Mouse (Mus musculus) cerebellum, adult 11 months (tissue): ENCODE measurements at regions not wholly inside any gene's neighbourhood (a gene's known extent, or its start where the extent isn't known, plus 50 kb on each side); places are given as distances from the start of the nearest gene placed in this dataset.

Source experiments
- DNase-seq: peaks from one replicate; pipeline ENCODE4 v3.0.0; 2022

DNA sequence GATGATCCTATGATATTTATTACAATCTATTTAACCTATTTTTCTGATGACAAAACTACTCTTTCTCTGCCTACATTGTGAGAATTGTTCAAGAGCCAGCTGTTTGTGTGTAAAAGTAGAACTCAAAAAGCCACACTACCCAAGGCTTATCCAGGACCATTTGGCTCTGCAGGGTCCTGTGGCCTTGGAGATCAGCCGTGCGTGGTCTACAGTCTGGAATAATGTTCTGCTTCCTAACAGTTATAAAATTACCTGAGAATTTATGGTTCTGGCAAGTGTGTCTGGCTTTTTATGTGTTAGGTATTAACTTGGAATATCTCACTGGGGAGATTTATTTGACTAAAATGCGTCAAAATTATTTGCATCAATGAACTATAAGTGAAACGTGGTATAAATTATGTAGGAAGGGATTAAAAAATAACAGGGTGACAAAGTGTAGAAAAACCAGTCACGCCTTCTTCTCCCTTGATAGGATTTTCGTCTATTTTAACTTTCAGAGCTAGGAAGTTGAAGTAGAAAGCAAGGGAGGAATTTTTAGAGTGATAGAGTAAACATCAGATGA is 1789.0 kb upstream of the Gm7489 start:
- DNase-seq, result no peak

DNA sequence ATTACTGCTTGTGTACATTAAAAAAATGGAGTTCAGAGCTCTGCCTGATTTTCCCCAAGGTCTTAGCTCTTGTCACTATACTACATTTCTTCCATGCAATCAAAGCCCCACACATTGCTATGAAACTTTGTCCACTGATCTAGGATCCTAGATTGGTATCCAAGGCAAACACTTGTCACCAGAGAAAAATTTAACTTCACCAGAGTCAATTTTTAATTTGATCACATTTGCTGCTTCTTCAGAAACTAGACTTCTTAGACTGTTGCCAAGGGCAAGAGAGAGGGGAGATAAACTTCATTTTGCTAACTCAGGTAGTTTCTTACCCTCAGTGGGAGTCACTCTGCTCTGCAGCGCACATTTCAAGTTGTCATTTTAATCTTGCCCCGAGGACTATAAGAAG is 1775.9 kb upstream of the Gm7489 start:
- DNase-seq, result no peak

DNA sequence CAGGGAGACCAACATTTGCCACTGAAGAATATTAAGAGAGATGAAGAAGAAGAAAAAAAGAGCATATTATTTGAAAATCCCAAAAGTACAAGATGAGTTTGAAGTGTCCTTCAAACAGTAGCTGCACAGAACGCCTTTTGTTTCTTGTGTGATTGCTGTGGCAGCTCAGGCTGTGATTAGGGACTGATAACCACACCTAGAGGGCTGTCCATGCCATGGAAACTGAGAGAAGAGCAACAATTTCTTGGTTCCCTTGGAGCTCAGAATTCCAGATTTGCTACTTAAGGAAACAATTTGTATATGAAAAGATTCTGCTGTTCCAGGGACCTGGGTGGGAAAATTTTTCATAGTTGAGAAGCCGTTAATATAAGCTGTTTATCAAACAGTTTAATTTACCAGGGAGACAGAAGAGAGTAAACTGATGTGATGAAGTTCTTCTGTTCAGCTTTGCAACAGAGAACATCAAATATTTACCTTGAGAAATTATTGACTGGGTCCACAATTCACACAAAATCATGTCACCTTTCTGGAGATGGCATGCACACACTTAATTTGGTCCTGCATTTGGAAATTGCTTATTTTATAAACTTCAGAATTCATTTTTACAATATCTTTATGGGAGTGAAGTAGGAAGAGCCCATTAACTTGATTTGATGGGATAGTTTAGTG is 1770.2 kb upstream of the Gm7489 start:
- no peak for DNase-seq

DNA sequence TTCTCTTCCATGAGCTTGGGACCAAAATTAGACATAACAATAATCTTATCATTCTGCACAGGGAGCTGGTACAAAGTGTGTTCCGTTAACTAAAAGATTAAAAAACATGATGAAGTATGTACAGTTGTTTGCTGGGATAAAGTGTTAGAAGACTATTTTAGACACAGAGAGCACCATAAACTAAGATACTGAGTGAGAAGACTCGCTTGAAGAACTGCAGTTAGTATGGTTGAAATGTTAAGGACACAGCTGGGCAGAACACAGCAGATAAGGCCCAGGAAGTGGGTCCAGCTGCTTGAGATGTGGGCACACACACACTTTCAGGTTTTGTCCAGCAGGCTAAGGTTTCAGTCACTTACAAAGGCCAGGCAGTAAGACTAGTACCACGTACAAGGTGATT is 1748.0 kb upstream of the Gm7489 start:
- DNase-seq, result no peak

DNA sequence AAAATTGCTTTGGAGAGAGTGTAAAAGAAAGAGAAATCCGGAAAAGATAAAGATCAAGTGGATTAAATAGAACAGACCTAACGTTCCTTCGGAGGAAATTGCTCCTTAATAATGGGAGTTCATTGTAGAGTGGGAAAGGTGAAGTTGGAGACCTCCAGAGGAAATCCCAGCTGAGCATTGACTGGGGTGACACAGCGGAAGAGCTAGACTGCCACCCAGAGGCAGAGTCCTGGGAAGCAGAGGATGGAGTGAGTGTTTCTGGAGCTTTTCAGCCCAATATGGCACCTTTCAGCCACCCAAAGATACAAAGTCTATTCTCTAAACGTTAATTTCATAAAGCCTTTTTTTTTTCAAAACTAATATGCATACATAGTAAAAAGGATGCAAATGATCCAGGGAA is 1731.3 kb upstream of the Gm7489 start:
- DNase-seq, result no peak

DNA sequence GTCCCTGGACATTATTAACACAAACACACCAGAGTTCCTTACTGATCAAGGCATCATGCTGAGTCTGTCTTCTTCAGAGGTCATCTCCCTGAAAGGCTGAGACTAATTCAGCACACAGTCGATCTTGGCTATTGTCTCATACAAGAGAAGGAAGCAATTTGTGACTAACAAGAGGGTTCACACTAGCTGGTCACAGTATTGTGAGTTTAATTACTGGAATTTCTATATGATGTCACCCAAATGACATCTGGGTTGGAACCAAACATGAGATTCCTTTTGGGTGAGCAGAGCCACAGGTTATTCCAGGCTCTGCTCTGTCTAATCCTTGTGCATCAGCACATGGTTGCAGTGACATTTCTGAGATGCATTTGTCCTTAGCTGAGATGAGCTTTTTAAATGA is 1728.9 kb upstream of the Gm7489 start:
- no peak for DNase-seq

DNA sequence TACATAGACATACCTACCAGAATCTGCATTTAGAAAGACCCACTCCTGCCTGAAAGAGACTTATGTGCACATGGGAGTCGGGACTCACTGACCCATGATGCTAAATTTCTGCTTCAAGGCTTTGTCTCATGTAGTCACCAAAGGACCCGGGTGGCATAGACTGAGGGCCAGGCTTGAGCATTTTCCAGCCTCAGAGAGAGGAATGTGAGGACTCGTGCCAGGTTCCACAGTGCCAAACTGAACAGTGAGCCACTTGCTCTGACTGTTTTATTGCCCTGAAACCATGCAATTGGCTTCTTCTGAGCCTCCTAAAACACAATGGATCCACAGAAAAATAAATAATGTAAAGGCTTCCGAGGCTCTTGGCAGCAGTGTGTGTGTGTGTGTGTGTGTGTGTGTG is 1727.9 kb upstream of the Gm7489 start:
- DNase-seq, result peak; percentile 59

DNA sequence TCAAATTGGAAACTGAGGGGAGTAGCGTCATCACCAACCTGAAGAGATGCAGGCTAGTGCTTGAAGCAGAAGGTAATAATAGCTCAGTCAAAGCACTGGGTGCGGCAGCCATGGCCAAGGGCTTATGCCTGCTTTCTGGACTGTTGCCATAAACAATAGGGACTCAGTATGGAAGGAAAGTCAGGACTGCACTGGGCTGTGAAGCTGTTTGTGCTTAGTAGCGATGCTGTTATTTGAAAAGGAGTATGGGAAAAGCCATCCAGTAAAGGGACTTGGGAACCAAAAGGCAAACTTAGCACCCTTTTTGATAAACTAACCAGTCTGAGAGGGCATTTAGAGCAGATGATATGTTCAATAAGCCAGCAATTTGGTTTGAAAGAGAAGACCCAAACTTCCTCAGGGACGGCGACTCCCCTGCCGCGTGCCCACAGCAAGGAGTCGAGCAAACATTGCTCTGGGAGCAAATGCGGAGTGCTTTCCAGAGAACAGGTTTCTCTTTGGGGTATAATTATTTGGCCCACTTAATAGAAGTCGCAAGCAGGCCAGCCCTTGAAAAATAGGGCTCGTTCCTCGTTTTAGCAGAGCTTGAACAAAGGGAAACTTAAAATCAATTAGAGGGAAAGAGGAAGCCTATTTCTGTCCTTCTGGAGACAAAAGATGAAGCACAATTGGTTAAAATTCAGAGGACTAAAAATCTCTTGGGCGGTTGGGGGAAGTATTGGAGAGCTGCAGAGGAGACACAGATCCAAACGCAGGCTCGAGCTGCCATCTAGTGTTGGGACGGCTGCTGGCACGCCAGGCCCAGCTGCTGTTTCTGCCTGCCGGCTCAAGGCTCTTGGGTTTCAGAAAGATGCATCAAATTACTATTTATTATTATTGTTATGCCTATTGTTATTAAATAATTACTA is 1724.3 kb upstream of the Gm7489 start:
- DNase-seq, result peak; percentile 84

DNA sequence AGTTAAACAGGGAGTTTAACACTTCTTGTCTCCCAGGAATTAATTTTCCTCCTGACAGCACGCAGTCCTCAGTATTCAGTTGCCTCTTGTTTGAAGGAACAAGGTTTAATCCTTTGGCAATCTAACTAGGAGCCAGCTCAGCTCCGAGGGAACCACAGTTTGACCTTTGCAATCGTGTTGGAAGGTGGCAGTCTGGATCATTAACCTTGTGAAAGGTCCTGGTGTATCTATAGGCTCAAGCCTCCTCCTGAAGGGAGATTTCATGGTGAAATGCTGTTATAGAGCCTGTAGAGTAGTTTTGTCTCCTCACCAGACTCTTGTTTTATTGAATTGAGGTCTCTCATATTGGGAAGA is 1723.6 kb upstream of the Gm7489 start:
- DNase-seq, result no peak

DNA sequence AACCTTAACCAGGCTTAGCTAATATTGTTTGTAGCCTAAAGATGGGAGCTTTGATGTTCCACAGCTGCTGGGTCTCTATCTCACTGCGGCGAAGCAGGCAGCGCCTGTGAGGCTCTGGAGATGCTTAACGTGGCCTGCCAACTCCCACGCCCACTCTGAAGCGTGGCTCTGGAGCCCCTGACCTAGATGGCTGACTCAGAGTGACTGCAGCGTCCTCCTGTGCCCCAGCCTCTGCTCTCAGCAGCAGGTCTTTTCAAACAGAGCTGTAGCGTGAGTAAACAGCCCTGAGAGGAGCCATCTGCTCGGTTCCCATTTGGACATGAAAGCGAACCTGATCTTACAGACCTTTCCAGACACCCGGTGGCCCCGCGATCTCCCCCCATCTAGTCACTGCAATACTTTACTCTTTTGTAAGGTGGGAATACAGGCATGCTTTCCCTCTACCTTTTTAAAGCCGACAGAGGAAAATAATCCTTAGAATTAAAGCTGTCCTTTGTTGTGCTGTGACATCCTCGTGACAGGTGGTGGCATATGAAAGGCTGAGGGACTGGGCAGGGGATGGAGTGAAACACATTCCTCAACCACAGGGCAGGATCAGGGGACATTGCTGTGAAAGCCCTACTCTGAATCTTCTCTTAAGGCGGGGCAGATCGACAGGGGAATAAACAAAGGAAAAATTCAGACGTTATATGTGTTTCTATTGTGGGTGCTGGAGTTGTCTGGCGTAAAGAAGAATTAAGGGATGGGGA is 1723.0 kb upstream of the Gm7489 start:
- DNase-seq, result peak; percentile 77

DNA sequence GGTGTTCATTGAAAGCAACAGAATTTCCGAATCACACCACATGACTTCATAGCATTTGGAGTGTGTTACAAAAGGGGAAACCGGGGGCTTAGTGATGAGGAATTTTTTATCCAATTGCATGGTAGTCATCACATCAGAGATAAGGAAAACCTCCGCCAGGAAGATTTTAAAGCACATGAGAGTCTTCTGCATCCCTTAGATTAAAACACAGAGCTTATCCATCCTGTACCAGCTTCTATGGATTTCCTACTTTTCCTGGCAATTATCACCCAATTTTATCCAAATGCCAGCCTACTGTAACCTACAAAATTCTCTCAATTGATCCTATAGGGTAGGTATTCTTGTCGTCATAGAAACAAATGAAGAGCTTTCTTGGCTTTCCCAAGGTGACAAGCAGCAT is 1718.6 kb upstream of the Gm7489 start:
- DNase-seq, result no peak

DNA sequence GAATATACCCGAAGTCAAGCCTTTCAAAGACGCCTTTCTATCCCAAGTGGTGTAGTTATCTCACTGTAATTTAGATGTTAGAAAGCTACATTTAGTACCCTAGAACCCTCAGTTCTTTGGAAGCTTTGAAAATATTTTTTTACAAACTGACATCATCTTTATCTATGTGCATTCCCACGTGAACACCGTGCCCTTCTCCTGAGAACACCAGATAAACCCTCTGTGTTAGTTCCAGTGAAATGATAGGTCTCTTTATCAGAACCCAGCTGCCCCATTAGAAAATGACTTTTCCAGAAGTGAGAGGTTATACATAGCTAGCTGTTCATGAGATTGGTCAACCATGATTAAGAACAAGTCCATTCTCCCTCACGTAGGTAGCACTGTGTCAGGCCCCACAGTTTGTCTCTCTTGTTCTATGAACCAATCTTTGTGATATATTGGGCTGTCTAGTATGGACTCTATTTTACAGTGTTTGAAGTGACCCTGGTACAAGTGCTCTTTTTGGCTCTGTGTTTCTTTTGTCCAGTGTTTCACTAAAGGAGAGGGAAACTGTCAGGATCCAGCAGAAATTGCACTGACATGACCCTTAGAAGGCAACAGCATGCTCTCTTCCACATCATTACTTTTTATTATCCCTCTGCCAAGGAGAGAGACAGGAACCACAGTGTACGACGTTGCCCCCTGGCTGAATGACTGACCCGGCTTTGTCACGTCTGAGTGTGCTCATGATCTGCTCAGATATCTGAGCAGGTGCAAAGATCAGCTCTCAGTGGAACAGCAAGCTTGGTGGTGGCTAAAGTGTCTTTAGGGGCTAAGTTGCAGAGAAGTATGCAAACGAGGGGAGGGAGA is 1717.9 kb upstream of the Gm7489 start:
- DNase-seq, result no peak

DNA sequence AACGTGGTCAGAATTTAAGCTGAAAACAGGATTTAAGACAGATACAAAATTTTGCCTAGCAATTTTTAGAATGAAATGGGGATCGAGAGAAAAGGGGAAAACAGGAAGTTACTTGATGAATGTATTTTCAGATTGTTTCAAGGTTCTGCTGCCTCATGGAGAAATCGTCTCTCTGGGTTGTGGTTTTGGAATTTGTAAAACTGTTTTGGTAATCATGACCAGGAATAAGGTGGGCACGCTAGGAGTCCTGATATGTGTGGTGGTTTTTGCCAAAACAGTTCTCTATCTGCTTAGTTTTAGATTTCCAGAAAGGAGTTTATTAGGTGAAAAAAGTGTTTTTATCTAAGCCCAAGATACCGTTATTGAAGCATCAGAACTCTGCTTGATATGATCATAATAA is 1716.9 kb upstream of the Gm7489 start:
- DNase-seq, result no peak

DNA sequence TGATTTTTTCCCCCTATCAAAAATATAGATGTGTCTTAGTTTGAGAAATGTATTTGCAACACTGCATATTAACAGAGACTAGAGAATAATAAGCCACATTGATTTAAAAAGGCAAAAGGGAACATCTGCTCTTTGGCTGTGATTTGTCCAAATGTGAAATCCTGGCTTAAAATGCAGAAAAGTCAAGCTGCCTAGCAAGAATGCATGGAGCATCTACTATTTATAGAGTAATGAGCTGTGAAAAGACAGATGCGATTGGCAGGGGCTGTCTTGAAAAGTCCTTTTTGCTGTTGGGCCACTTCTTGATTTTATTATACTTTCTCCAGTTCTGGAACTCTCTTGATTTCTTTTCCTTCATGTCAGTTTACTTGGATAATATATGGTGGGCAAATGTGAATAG is 1707.8 kb upstream of the Gm7489 start:
- DNase-seq, result no peak

DNA sequence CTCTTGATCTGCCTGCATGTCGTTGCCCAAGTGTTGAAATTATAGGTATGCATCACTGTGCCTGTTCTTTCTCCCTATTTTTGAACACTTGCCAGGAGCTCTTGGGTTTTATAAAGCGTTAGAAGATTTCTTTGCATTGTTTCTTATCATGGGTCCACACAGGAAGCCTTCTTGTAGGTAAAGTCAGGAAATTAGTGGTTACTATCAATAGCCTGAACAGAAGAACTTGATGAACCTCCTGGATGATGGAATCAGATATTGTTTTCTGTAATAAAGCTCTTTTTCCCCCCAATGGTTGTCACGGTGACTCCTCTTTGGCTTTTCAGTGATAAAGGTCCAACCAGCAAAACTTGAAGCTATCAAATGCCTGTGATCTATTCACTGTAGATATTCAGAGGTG is 1706.0 kb upstream of the Gm7489 start:
- DNase-seq, result no peak

DNA sequence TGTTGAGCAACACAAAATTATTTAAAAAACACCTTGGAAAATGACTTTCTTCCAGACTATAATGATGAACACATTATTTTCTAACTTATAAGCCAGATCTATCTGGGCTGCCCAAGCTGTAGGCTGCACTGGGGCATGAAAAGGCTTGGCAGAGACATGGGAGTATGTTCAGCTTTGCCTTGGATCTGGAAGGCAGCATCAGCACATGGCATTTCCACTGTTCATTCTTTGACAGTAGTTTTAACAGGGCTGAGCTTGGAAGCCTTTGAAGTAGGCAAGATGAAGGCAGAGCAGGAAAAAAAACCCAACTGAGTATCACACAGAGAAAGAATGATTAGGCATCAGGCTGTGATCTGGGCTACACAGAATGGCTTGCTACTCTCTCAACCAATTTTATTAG is 1705.3 kb upstream of the Gm7489 start:
- no peak for DNase-seq

DNA sequence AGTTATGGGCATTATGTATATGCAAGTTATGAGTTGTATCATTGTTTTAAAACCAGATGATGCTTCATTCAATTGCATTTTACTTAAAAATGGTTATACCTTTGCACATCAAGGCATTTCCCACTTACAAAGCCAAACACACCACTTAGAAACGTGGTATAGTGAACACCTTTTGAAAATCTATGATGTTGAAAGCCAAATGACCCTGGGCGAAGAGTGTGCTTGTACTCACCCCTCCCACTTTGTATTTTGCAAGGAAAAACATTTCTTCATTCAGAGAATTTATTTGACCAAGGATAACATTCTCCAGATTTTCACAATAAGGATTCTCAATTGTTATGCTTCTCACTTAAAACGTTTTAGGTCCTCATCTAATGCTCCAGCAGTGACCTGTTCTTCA is 1693.5 kb upstream of the Gm7489 start:
- DNase-seq, result no peak

DNA sequence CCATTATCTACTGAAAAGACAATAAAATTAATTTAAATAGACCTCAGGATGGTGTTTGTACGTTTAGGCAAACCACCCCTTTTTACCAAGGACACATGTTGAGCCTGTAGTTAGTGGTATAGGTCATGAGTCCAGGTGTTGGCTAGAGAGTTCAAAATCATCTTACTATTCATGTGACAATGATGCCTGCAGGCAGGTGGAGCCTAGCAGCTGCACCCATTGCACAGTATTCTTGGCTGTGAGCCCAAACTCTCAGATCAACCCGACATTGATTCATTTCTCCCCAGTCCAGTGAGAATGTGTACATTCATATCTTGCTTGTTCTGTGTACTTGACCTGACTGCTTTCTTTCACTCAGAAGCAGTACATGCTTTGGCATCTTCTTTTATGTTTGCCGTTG is 1677.4 kb upstream of the Gm7489 start:
- DNase-seq, result no peak

DNA sequence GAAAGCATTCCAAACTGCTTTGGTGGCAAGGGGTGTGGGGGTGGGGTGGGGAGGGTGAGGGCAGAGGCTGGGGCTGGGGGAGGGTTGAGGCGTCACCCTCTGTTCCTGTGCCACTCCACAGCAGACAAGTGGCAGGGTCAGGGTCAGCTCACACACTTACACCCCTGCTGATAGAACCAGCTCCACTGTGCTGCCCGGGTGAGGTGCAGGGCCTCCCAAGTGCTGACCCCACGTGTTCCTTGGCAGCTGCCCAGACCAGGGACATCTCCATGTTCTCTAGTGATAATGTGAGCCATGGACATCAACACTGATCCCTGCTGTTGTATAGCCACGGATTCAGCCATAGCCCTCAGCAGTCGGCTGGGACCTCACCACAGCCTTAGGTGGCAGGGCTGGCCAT is 1652.3 kb upstream of the Gm7489 start:
- DNase-seq, result no peak

DNA sequence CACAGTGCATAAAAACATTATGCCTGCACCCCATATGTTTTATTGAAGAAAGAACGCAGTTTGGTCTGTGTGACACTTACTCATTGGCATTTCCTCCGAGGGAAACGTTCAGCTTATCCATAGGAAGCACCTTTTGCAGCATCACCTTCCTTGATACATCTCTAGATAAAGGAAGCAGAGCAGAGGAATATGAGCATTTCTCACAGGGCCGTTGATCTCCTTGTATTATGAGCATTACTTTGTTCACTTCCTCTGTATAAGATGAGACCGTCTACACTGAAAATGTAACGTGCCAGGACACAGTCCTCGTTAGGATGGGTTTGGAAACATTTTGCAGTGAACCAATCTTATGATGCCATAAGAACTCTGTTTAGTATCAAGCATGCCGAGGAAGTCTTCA is 1648.5 kb upstream of the Gm7489 start:
- DNase-seq, result no peak

DNA sequence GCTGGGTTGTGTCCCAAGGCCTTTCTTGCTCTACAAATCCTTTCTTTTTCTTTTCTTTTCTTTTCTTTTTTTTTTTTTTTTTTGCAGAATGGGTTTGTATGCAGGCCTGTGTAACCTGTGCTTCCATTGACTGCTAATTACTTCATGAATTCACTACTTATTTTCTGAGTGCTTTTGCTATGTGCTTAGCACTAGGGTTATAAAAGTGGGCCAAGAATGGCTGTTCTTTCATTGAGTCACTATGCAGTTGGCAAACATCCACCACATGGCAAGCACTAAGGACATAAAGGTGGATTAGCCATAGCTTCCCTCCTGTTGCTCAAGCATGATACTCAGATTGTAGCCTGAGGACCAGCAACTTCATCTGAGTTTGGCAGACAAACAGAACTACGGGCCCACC is 1641.8 kb upstream of the Gm7489 start:
- no peak for DNase-seq
